Mouse (Mus musculus) right cerebral cortex, adult 18-20 months (tissue): ENCODE measurements around the gene Dnah3.

ENCODE experiments used
- DNase-seq: peaks from one replicate; pipeline ENCODE4 v3.0.0; 2022; ENCODE audit warnings: mixed read lengths

The Dnah3 gene

GRCm38 (mm10) chr7:119936321-119936720, 158.8 kb downstream of the Dnah3 start:
- no peak for DNase-seq

GRCm38 (mm10) chr7:119928783-119929440, 166.2 kb downstream of the Dnah3 start:
- no peak for DNase-seq

GRCm38 (mm10) chr7:119921054-119921453, 174.0 kb downstream of the Dnah3 start:
- DNase-seq = no peak

GRCm38 (mm10) chr7:119920457-119920856, 174.6 kb downstream of the Dnah3 start:
- DNase-seq = no peak

- no peak for DNase-seq
Observed at GRCm38 (mm10) chr7:119911727-119912126, 183.4 kb downstream of the Dnah3 start.

- no peak for DNase-seq
Observed at GRCm38 (mm10) chr7:119906523-119907215, 188.4 kb downstream of the Dnah3 start.

GRCm38 (mm10) chr7:119899386-119900057, 195.6 kb downstream of the Dnah3 start:
- no peak for DNase-seq

- DNase-seq = no peak
Observed at GRCm38 (mm10) chr7:119898247-119898856, 196.7 kb downstream of the Dnah3 start.

- DNase-seq = no peak
Observed at GRCm38 (mm10) chr7:119897521-119898109, 197.5 kb downstream of the Dnah3 start.

- peak; percentile 98 for DNase-seq
Observed at GRCm38 (mm10) chr7:119895639-119896512, 199.2 kb downstream of the Dnah3 start, which contains the start of the genes Lyrm1 and Dcun1d3. Gene Lyrm1 (plus strand): TSS chr7:119895861. Gene Dcun1d3 (minus strand): TSS chr7:119896298.

GRCm38 (mm10) chr7:119894818-119895544, 200.1 kb downstream of the Dnah3 start:
- no peak for DNase-seq

GRCm38 (mm10) chr7:119892742-119893141, 202.3 kb downstream of the Dnah3 start:
- no peak for DNase-seq

- DNase-seq = no peak
Observed at GRCm38 (mm10) chr7:119892198-119892597, 202.9 kb downstream of the Dnah3 start.

GRCm38 (mm10) chr7:119887887-119888286, 207.2 kb downstream of the Dnah3 start:
- no peak for DNase-seq

- no peak for DNase-seq
Observed at GRCm38 (mm10) chr7:119881229-119881628, 213.9 kb downstream of the Dnah3 start.

- DNase-seq = no peak
Observed at GRCm38 (mm10) chr7:119880345-119880744, 214.7 kb downstream of the Dnah3 start.

- no peak for DNase-seq
Observed at GRCm38 (mm10) chr7:119879171-119879570, 215.9 kb downstream of the Dnah3 start.

GRCm38 (mm10) chr7:119875776-119876440, 219.2 kb downstream of the Dnah3 start:
- peak; percentile 83 for DNase-seq

GRCm38 (mm10) chr7:119873050-119873449, 222.0 kb downstream of the Dnah3 start:
- DNase-seq = no peak
